In genomic region chr11:49937779-49938178, GRCm38 (mm10) we compare ENCODE assay signal across 23 mouse cellular contexts. TPM values are rescaled to one million over a fixed set of nuclear protein-coding genes. Genes with fewer than 3 reads are reported as not detected.
"Had no signal": no experiment of that assay in that cellular context is flagged by ENCODE, and none has a peak within 500 bp of the region (broad histone marks: within the 10 kb centered on the region; RNA-seq: fewer than 3 reads in every experiment).

No protein-coding gene starts in this region.

- H3K27ac ChIP-seq: heart, embryonic 10.5 days; hindbrain, embryonic 14.5 days; kidney, embryonic 15.5 days; kidney, postnatal 0 days; limb, embryonic 10.5 days; limb, embryonic 12.5 days; liver, embryonic 13.5 days; liver, embryonic 15.5 days had no signal

- H3K4me1 ChIP-seq: liver, embryonic 13.5 days; liver, embryonic 15.5 days had no signal

- H3K4me3 ChIP-seq: heart, embryonic 10.5 days; heart, embryonic 12.5 days; kidney, embryonic 15.5 days; limb, embryonic 10.5 days; limb, embryonic 12.5 days; liver, embryonic 13.5 days; liver, embryonic 15.5 days had no signal

- DNase-seq: gastrocnemius, postnatal 14 days; gastrocnemius, postnatal 36 days; heart, adult 18-20 months; heart, postnatal 14 days; heart, postnatal 36 days; kidney, adult 11 months; kidney, adult 2 months; kidney, adult 9 months; kidney, postnatal 14 days; kidney, postnatal 36 days; layer of hippocampus, adult 9-11 months; liver; liver, embryonic 13.5 days had no signal

RNA-seq across cellular contexts. Expression of gene Rasgef1c, which starts 36.1 kb away (rescaled TPM):
- polyA plus RNA-seq: heart, embryonic 14.5 days; liver, embryonic 11.5 days; liver, embryonic 13.5 days had no signal
